Mouse (Mus musculus): ENCODE results near the gene Hspa8.

DNA sequence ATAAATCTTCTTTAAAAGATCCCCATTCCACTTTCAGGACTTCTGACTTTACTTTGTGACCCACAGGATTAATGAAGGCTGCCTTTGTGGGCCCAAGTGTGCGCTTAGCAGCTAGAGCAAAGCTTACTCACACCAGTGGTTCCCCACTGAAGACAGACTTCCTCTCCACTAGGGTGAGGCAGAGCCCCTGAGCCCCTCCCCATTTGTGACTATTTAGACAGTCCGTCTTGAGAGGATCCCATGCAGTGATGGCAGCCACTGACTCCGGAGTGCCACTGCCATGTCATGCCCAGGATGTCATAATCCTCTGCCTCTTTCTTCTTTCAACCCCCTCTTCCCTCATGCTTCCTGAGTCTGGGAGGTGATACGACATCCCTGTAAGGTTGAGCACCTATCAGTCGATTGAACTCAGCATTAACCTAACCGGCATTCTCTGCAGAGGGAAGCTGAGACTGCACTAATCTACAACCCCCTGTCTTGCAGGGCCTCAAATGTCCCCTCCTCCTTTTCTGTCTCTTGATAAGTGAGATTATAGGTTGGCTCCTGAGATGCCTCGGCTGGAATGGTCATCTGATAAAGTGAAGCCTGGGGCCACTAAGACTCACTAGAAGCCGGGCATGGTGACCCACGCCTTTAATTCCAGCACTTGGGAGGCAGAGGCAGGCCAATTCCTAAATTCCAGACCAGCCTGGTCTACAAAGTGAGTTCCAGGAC, 2.4 kb upstream of the Hspa8 start:
- no peak for TF ChIP-seq CTCF (IDR thresholded peaks at IDR 0.05; ENCODE audit: control insufficient read depth, insufficient read depth, insufficient replicate concordance, low read depth, low read length)
- no peak for TF ChIP-seq POLR2A (IDR thresholded peaks at IDR 0.05; ENCODE audit: control insufficient read depth, low read depth, low read length)

All from testis, adult 2 months (tissue).